Mouse (Mus musculus): Measurements from ENCODE around the gene Fam49a.
A peak's percentile ranks its signal among the peaks of the same experiment; 100 is the strongest.
"Not testable (repeated sequence)": the region's sequence is repeated elsewhere in the genome, so short reads cannot be mapped to it uniquely, and the experiment has no call there.

Fam49a gene

DNA sequence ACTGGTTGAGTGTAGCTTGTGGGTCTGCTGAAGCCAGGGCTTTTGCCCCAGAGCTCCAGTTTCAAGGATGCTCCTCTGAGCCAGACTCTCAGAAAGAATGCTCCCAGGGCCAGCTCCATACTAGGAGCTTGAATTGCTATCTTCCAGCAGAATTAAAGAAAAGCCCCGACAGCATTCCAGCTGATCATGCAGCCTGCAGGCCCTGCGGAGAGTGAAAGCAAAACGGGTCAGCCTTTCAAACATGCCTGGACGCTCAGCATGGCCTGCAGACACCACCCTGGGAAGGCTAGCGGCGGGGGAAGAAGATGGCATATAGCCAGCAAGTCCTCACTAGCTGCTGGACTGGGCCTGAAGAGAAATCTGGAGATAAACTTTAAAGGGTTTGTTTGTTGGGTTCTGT lies 55.0 kb downstream of the Fam49a start:
- no peak for DNase-seq

DNA sequence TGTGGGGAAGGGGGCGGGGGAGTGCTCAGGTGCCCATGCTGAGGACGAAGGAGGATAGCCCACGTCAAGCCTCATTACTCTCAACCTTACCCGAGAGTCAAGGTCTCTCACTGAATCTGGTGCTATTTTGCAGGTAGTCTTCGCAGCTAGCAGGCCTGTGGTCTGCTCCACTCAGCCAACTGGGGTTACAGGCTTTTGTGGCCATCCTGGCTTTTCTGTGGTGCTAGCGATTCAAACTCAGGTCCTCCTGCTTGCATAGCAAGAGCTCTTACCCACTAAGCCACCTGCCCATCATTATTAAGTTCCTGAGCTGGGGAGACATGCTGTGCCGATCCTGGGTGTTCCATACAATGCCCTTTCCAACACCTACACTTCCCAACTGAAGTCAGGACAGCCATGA lies 55.7 kb downstream of the Fam49a start:
- DNase-seq = no peak

DNA sequence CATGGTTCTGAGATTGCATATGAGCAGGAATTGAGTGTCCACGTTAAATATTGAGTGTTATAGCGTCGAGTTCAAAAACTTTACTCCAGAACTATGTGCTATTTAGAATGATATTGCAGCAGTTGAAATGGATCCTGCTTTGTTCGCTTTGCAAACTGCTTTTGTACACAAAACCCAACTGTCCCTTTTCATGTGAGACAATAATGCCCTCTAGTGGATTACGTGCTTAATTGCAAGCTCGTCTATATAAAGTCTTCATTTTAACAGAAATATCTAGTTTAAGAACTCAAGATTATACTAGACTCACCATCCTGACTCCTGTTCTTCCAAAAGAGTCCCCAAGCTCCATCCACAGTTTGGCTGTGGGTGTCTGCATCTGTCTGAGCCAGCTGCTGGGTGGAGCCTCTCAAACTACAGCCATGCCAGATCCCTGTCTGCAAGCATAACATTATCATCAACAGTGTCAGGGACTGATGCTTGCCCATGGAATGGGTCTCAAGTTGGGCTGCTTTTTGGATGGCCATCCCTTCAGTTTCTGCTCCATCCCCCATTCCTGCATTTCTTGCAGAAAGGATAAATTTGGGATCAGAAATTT lies 56.3 kb downstream of the Fam49a start:
- no peak for DNase-seq

DNA sequence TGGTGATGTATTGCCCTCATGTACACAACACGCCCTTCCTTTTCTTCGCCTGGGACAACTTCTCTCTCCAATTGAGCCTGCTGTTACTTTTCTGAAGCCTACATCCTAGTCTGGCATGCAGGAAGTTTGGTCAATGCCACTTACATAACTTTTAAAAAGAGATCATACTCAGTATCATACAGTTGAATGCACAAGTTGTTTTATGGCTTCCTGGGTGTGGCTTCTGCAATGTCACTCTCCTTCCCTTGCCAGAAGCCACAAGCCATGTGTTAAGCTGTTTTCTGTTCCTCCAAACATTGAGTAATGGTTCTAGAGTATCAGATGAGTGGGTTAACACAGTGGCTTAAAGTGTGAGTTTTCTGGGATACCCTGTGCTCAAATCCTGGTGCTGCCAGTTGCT lies 58.8 kb downstream of the Fam49a start:
- DNase-seq = no peak

DNA sequence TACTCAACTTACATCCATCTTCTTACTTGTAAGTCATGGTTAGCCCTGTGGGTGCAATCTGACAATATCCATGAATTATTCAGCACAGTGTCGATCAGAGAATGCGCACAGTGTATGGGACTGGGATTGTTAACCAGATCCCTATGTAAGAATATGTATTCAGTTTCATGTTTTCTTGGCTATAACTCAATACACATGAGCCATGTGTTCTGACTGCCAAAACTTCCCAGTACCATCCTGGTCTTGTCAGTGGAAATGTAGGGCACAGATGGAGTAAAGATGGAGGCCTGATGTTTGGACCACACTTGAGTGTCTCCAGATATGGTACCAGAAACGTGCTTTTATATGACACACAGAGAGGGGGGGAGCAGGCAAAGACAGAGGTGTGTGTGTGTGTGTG lies 59.2 kb downstream of the Fam49a start:
- DNase-seq = no peak

DNA sequence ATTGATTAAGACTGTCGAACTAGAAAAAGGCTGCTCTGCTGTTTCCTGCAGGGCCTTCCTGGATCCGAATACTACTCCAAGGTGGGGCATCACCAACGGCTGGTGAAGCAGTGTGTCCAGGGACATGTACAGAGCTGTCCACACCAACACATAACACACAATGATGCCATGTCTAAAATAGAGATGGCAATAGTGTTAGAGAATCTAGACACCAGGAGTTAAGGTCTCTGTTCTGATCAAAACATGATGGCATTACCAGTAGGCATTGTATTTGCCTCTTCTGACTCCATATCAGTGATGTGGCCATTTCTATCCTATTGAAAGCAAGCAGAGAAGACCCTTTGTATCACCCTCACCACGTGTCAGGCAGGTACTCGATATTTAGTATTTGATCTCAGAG lies 61.1 kb downstream of the Fam49a start:
- DNase-seq = no peak

DNA sequence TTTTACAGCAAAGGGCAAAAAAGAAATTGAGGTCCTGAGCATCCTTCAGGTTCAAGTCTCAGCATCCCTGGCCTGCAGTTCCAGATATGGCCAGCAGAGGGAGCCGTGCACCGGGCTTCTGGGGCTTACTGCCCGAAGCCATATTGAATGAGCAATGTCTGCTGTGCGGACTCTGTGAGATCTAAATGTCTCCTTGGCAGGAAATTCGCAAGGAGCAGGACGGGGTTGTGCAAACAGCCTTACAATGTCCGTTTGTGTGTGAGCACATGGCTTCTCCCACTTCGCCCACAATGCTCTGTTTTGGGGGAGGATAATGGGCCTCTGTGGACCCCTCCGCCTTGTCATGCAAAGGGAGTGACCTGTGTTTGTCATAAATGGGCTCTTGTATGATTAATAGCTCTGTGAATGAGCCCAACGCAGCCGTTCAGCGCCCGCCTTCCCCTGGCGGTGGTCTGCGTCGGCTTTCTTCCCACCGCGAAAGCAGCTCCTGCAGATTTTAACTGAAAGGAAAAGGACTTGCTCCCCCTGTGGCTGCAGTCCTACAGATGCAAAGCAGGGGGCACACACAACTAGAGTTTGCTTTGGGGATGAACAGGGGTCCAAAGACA lies 61.8 kb downstream of the Fam49a start:
- DNase-seq = peak; percentile 95

DNA sequence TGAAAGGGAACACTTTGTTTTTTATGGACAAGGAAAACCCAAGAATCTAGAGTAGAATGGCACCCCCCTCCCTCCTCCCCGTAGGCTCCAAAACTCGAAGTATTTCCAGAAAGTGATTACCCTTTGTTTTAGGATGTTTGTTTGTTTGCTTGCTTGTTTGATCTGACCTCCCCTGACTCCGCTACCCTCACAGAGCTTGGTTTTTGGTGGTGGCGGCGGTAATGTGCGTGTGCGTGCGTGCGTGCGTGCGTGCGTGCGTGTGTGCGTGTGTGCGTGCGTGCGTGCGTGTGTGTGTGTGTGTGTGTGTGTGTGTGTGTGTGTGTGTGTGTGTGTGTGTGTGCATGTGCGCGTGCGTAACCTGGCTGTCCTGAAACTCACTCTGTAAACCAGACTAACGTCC lies 62.3 kb downstream of the Fam49a start:
- not testable (repeated sequence) for DNase-seq

DNA sequence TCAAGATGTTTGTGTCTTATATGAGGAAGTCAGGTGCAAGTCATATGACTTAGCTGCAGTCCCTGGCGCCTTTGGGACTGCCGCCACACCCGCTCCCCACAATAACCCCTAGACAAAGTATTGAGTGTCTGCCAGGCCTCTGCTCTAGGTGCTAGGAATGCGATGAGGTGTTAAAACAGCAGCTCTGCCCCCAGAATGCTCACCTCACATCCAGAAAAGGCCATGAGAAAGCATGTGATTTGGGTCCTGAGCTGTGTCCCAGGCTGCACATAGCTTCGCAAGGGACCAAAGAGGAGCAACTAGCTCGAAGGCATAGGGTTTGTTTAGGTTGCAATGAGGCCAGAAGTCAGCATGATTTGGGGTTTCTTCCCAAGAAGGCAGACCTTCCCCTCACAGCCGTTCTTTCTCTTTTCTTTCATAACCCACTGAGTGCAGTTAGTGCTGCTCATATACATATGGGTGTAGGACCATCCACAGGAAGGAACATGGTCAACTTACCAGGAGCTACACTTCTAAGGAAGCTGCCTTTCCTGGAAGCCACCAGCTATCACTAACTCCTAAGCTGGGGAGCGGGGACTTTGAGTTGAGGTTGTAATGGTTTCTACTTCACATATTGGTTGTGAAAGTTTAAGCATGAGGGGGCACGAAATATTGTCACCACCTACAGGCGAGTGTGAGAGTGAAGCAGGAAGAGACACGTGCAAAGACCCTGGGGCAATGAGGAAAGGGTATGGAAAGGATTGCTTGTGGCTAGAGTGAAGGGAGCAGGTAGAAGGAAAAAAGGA lies 71.8 kb downstream of the Fam49a start:
- DNase-seq = no peak

DNA sequence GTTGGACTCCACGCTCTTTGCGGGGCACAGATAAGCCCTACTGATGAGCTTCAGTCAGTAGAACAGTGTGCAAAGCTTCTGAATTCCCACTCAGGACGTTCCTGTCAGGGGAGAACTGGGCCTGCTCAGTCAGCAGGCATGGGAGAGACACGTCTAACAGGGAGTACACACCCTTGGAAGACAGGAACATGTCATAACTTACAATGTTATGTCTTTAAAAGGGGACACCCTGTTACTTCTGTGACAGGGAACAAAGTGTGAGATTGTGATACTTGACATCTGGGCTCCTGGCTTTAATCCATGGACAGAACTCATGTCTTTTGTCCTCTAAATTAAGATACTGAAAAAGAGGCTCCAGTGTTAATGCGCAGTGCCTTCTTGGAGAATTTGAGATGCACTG lies 72.5 kb downstream of the Fam49a start:
- no peak for DNase-seq

DNA sequence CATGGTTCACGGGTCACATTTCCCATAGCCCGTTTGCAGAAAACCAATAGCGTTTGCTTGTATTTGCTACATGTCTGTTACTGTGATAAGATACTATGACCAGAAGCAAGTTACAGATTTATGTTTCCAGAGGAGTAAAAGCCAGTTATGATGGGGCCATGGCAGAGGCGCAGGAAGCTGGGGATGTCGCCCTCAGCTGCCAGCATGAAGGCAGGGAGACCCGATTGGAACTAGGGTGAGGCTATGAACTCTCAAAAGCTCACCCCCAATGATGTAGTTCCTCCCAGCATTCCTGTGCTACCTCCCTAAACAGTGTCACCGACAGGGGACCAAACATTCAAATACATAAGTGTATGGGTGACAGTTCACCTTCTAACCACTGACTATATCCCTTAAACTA lies 73.6 kb downstream of the Fam49a start:
- DNase-seq = no peak

DNA sequence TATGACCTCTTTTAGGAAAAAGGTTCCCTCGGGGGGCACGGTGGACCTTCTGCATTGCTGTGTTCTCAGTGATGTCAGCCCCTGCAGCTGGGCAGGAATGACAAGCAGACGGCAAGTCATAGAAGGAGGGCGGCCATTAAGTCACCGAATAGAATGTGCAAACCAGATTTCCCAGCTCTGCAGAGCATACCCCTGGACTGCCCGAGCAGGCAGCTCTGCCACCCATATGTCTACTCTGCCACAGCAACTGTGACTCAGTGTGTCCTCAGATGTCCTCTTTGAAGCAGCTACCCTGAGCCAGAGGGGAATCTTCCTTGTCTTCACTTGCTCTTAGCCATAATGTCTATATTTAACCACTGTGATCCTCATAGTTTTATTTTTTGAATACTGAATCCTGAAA lies 75.4 kb downstream of the Fam49a start:
- DNase-seq = no peak

DNA sequence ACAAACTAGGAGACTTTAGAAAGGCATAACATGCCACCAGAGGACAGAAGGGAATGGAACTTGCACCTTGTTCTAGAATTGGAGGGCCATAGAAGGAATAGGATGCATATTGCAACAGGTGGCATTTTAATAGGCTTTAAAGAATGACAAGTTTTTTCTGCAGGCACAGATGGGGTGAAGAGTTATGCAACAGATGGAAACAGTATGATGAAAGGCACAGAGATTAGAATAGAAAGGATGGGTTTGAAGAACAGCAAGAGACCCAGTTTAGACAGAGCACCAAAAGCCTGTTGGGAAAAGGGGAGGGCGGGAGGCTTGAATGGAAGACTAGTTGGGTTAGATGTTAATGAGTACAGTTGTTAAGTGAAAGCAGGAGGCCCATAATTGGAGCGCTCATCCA lies 81.4 kb downstream of the Fam49a start:
- DNase-seq = no peak

DNA sequence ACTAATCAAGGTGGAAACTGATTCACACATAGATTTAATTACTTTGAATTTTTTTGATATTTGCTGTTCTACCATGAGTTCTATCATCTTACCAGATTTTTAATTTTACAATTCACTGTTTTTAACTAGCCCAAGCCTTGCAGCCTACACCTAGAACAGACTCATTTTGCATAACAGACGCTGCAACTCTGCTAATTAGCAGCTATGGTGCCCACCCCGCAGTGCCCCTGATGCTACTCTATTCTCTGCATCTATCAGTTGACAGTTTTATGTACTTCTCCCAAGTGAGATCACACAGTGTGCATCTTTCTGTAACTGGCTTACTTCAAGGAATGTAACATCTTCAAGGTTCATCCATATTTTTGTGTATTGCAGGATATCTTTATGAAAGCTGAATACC lies 86.7 kb downstream of the Fam49a start:
- no peak for DNase-seq

DNA sequence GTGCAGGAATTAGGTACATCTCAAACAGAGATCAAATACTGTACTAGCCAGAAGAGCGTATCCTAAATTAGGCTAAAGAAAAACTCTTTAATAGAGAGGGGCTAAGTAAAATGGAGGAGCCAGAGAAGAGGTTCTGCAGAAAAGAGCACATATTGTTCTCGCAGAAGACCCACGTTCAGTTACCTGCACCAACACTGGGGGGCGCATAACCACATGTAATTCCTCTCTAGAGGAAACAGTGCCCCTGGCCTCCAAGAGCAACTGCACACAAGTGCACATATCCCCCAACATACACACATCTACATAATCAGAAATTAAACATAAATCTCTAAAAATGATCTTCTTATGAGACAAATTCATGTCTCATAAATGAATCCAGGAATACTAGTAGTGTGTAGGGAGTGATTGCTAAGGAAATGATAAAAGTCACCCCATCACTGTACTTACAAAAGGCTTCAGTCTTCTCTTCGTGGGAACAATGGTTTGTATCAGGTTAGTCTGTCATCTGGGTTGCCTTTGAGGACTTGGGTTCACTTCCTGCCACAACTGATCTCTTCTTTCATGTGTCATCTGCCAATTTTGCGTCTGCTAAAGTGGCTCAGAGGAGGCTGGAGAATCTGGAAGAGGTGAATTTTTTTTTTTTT lies 87.8 kb downstream of the Fam49a start:
- peak; percentile 84 for DNase-seq

DNA sequence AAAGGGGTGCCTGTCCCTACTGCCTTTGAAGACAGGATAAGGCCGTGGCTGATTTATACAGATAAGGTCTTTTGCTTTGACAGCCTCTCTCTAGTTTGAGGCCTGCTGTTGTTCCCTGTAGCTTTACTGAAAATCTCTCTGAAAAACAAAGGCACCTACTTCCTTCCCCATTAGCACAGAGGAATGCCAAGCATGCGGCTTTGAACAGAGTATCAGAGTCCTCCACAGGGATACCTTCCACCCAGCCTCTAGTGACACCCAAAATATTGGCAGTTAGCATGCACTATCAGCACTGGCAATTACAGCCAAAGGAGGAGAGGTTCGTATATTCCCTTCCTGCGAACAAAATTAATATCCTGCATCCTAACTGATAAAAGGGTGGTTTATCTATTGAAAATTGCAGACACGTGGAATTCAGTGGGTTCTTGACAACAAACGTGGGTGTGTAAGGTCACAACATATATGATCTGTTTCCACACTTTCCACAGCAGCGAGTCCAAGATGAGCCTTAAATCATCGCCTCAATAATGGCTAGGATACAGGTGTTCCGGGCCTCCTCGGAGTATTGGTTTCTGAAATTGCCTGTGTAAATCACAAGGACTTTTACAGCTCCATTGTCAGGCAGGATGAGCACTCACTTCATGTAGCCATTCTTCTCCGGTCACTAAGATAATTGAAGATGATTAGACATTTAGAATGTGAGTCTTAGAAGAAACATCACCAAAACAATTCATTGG lies 90.0 kb downstream of the Fam49a start:
- no peak for DNase-seq

DNA sequence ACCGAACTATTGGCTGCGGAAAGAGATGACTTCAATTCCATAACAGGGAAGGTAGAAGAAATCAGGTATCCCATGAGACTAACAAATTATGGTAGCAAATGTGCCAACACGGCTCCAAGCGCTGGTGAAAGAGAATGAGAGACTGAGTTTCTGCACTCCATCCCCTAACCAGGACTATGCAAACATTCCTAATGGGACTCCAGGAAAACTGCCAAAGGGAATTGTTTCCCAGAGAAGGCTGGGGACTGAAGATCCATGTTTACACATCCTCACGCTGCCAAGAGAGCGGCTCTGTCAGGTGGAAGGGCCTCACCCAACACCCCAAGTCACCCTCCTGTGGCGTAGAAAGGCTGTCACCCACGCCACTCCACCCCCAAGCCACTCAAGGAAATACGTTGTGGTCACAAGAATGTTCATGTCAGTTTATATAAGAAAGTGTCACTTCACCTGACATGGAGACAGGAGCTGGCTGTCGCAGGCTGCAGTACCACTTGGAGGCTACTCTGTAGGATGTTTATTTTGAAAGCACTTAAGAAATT lies 92.2 kb downstream of the Fam49a start:
- DNase-seq = no peak

DNA sequence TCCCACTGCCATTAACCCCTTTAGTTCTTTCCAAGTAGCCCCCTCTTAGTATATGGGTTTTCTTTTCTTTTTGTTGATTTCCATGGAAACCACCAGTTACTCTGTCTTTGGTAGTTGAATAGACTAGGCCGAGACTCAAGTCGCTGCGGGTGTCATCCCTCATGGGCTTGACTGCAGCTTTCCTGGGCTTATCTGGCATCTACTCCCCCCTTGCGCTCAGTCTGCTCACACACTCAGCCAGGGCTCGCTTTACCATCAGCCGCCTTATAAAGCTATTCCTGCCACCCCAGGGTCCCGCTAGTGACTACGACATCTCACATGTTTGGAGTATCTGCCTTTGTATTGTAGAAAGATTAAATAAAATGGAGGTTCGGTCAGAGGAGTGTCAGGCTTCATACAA lies 94.1 kb downstream of the Fam49a start:
- DNase-seq = no peak

DNA sequence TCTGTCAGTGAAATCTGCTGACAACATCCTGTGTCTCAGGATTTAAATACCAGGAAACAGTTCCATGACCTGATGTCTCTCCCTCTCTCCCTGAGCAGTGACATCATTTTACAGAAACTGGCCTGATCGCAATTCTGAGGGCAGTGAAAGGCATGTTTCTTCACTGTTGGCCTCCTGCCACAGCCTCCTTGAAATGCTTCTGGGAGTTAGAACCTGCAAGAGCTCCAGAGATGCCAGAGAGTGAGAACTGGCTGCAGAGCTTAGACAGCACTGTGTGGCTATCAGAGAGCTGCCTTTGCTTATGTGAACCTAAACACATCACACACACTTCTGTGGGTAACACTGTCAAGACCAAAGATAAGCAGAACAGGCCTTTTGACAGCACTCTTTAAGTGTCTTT lies 94.5 kb downstream of the Fam49a start:
- DNase-seq = no peak

DNA sequence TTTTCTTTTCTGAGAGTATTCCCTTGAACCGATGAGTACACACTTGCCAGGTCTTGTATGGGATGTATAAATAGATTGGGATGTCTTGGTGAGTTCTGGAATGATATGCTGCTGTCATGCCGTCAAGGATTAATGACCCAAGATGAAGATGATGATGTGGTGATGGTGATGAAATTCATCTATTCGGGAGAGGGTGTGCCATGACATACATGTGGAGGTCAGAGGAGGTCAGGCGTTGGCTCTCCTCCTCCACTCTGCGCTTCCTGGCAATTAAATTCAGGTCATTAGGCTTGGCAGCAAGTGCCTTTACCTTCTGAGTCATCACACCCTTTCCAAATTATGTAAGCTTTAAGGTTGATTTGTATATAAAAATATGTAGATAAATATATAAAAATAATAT lies 95.0 kb downstream of the Fam49a start:
- DNase-seq = no peak

DNA sequence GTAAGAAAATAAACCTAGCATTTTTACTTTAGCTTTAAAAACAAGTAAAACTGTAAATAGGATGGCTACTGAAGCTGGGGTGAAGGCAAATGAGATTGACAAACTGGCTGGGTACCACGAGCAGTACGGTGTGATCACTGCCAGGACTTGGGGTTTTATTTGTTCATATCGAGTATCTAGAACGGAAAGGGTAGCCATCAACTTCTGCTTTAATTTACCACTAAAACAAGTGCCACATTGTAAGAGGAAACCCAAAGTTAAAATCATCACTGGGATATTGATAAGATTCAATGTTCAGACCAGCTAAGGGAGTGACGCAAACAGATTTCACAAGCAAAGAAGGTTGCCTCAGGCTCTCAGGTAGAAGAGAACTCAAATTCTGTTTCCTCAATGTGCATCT lies 98.0 kb downstream of the Fam49a start:
- DNase-seq = no peak

DNA sequence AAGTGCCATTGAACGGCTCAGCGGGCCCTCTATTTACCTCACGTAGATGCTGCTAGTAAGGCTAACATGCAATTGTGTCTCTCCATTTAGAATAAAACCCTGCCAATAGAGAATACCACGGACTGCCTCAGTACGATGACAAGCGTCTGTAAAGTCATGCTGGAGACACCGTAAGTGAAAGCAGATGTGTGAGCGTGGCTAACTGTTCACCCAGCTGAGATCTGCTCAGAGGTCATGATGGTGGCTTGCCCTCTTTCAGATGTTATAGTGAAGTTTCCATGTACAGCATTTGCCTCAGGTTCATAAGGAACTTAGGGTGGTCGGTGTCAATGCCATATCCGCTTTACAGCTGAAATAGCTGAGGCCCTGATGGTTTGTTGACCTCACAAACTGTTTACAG lies 100.4 kb downstream of the Fam49a start:
- no peak for DNase-seq

DNA sequence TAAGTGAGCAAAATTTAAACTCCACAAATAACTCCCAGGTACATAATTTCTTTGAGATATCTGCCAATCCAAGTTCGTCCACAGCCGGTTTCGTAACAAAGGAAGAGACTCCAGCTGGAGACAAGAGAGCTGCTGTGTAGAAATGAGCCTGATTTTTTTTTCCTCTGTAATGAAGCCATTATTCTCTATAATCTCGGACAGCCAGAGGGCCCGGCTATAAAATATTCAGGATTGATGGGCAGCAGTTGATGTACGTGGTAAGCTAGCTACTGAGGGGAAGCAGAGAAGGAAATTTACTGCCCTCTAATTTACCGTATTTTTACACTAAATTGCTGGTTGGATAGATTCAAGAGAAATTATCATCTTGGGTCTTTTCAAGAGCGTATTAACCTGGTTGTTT lies 102.3 kb downstream of the Fam49a start:
- no peak for DNase-seq

Data from thymus, postnatal 4 days (tissue).